Mouse (Mus musculus) ES-Bruce4 (cell line): ENCODE measurements around the gene Clec4d. TPM values are rescaled to one million over a fixed set of nuclear protein-coding genes. Genes with fewer than 3 reads are reported as not detected.

Experiments
- H3K27ac ChIP-seq: 2 replicates; pipeline ENCODE4 v1.5.1; 2012; ENCODE audit warnings: low read length, inconsistent platforms; ENCODE audit not compliant: insufficient read depth
- H3K27me3 ChIP-seq: 2 replicates; pipeline ENCODE4 v1.6.1; 2012; ENCODE audit warnings: mild to moderate bottlenecking, low read length, inconsistent platforms; ENCODE audit not compliant: control insufficient read depth, poor library complexity, insufficient read depth, severe bottlenecking
- H3K36me3 ChIP-seq: 2 replicates; pipeline ENCODE4 v1.6.1; 2012; ENCODE audit warnings: inconsistent platforms, mild to moderate bottlenecking, low read length, moderate library complexity; ENCODE audit not compliant: control insufficient read depth, poor library complexity, insufficient read depth, severe bottlenecking
- H3K4me1 ChIP-seq: one replicate; pipeline ENCODE4 v1.8.1; 2011; ENCODE audit warnings: low read length; ENCODE audit not compliant: control insufficient read depth, insufficient read depth
- H3K4me3 ChIP-seq: 2 replicates; pipeline ENCODE4 v1.5.1; 2011; ENCODE audit warnings: low read depth, mild to moderate bottlenecking, low read length
- H3K9ac ChIP-seq: 2 replicates; pipeline ENCODE4 v1.6.1; 2012; ENCODE audit warnings: low read depth, mild to moderate bottlenecking, inconsistent platforms; ENCODE audit not compliant: poor library complexity, severe bottlenecking
- H3K9me3 ChIP-seq: replicated peaks from 2 replicates; pipeline ENCODE4 v1.6.1; 2012; ENCODE audit warnings: mild to moderate bottlenecking, low read length, inconsistent platforms; ENCODE audit not compliant: control insufficient read depth, poor library complexity, insufficient read depth, severe bottlenecking
- CTCF ChIP-seq: IDR thresholded peaks from one replicate; pipeline ENCODE4 v1.8.1; 2011; ENCODE audit warnings: low read depth, low read length
- EP300 ChIP-seq: IDR thresholded peaks from 2 replicates; pipeline ENCODE4 v1.6.1; 2011; ENCODE audit warnings: low read depth, low read length; ENCODE audit not compliant: insufficient read depth
- POLR2A ChIP-seq: IDR thresholded peaks from one replicate; pipeline ENCODE4 v1.8.1; 2011; ENCODE audit warnings: low read length; ENCODE audit not compliant: insufficient read depth
- polyA plus RNA-seq: library from polyadenylated mRNA; stranded (reverse); fragments of >200 nt; gene quantifications from 2 replicates; pipeline ENCODE4 v1.2.4, GENCODE M21; 2011; ENCODE audit warnings: low read depth; ENCODE audit not compliant: missing spikeins, insufficient read depth, insufficient read length

The Clec4d gene
- polyA plus RNA-seq, 1 experiment = not detected

DNA sequence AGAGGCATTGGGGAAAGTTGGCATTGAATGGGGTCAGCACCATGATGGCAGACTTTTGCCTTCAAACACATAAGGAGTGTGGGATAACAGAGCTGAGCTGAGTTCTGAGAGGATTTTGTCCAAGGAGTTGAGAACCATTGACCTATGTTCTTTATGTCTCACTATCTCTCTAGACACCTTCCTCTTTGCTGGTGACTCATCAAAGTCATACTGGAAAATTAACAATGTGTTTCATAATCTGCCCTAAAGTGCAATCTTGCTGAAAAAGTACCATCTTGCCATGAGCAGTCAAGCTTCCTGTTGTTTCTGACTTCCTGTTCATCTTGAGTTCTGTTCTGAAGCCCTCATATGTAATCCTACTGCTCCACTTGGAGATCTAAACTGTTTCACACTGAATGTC is 9.2 kb upstream of the Clec4d start:
- TF ChIP-seq EP300 (no peak), CTCF (no peak), POLR2A (no peak)
- Histone ChIP-seq H3K4me3 (no peak overlapping the region), H3K36me3 (no peaks in the 10 kb centered on the region)

DNA sequence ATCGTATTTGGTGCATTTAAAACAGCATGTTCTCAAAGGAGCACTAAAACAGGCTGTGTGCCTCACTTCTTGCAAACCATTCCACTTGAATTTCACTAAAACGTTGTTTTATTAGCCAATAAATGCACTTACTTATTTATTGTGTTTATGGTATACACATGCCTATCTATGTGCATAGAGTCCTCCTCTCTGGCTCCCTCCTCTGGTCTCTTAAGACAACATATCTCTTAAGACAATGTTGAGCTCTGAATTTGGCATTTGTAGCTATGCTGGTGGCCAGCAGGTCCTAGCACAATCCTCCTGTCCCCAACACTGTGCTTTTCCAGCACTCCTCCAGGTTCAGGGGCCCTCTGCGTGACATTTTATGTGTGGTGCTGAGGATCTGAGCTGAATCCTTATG is 3.0 kb upstream of the Clec4d start:
- Histone ChIP-seq H3K27ac (no peak overlapping the region), H3K36me3 (no peaks in the 10 kb centered on the region), H3K27me3 (no peaks in the 10 kb centered on the region), H3K4me1 (no peaks in the 10 kb centered on the region), H3K4me3 (no peak overlapping the region), H3K9ac (no peak overlapping the region), H3K9me3 (no peaks in the 10 kb centered on the region; the same call in 1 of the 2 replicates)
- TF ChIP-seq POLR2A = no peak
- no peak for TF ChIP-seq CTCF
- TF ChIP-seq EP300 = no peak

More for the DNA sequence above, 9.2 kb upstream of the Clec4d start:
- no peak overlapping the region for H3K9ac ChIP-seq
- no peak overlapping the region for H3K27ac ChIP-seq
- H3K9me3 ChIP-seq = no peaks in the 10 kb centered on the region; the same call in 1 of the 2 replicates
- no peaks in the 10 kb centered on the region for H3K27me3 ChIP-seq
- H3K4me1 ChIP-seq = no peaks in the 10 kb centered on the region

DNA sequence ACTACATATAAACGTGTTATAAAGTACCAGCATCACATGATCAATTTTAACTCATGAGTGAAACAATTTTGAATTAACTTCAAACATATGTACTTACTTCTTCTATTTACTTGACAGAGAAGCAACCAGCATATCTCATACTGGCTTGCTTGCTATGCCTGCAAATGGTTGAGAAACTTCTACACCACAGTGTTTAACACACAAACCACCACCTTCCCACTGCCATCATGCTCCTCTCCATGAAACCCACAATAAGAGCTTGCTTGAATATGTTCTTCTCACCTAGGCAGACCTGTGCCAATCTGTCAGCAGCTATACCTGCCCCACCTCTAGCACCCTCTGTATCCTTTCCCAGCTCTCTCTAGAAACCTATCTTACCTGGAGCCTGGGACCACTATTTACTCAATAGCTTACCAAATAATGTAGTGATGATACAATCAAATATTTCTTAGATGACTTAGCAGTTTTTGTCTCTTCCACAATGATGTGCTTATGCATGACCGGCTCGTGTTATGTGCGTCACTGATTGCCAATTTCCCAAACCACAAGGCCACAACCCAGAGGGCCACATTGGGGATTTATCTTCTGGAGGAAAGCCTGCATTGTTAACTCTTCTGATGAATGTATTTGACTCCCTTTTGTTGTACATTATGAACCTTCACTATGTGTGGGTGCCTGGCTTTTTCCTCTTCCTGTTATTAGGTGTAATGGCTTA is 1.9 kb upstream of the Clec4d start:
- Histone ChIP-seq H3K9ac (no peak overlapping the region), H3K27me3 (no peaks in the 10 kb centered on the region), H3K36me3 (no peaks in the 10 kb centered on the region), H3K4me1 (no peaks in the 10 kb centered on the region), H3K9me3 (no peaks in the 10 kb centered on the region; the same call in 1 of the 2 replicates), H3K4me3 (no peak overlapping the region), H3K27ac (no peak overlapping the region)
- TF ChIP-seq CTCF (no peak), POLR2A (no peak), EP300 (no peak)

DNA sequence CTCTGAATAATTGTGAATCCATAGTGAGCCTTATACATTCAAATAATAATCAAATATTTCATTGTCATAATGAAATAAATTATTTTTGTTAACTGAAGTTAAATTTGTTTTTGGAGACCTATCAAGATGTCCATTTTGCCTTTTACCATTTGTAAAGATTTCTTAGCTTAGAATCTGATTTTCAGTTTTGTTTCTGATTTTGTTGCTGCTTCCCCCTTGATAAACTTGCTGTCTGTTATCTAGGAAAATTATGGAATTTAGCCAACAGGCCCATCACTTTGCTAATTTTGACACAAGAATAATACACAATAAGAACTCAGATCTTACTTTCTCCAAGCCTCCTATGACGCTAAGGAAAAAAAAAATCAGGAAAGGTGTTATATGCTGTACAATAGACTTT is 1.0 kb upstream of the Clec4d start:
- TF ChIP-seq EP300 = no peak
- no peak for TF ChIP-seq CTCF
- no peak for TF ChIP-seq POLR2A
- Histone ChIP-seq H3K9me3 (no peaks in the 10 kb centered on the region; the same call in 1 of the 2 replicates), H3K4me1 (no peaks in the 10 kb centered on the region), H3K27ac (no peak overlapping the region), H3K9ac (no peak overlapping the region), H3K4me3 (no peak overlapping the region), H3K27me3 (no peaks in the 10 kb centered on the region), H3K36me3 (no peaks in the 10 kb centered on the region)

DNA sequence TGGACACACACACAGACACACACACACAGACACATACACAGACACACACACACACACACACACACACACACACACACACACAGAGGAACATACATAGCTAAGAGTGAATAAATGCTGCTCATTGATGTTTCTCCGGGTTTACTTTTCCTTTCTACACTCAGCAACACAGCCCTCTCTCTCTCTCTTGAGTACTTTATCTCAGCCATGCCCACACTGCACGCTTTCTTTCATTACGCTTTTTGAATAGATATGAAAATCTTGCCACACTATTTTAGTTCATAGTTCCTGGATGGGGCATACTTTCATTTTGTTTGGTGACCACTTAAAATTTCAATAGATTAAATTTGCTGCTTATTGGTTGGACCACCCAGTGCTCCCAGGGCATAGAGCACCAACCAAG is 2.3 kb downstream of the Clec4d start:
- Histone ChIP-seq H3K4me3 (no peak overlapping the region), H3K27ac (no peak overlapping the region), H3K27me3 (no peaks in the 10 kb centered on the region), H3K9ac (no peak overlapping the region), H3K9me3 (no peaks in the 10 kb centered on the region), H3K4me1 (no peaks in the 10 kb centered on the region), H3K36me3 (no peaks in the 10 kb centered on the region)
- TF ChIP-seq CTCF = no peak
- no peak for TF ChIP-seq EP300
- TF ChIP-seq POLR2A = no peak

DNA sequence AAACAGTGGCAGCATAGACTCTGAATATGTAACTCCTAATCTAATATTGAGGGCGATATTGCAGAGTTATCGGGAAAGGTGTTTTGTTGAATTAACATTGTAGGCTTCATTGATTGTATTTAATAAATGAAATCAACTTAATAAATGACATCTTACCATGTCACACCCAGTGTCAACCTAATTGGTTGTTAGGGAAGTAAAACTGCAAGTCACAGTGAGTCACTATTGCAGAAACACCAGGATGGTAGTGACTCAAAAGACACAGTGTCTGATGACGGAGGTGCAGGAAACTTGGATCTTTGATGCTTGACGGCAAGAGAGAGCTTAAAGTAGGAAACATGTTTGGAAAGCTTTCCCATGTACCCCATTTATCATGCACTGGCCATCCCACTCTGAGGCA is 3.9 kb downstream of the Clec4d start:
- no peak overlapping the region for H3K9ac ChIP-seq
- H3K36me3 ChIP-seq = no peaks in the 10 kb centered on the region
- H3K4me1 ChIP-seq = no peaks in the 10 kb centered on the region
- no peaks in the 10 kb centered on the region for H3K9me3 ChIP-seq
- no peaks in the 10 kb centered on the region for H3K27me3 ChIP-seq
- H3K27ac ChIP-seq = no peak overlapping the region
- H3K4me3 ChIP-seq = no peak overlapping the region
- TF ChIP-seq EP300 = no peak
- TF ChIP-seq POLR2A = no peak
- TF ChIP-seq CTCF = no peak
